Mouse (Mus musculus) forelimb bud, embryonic 11.5 days (tissue): ENCODE data around the gene Hist2h2bb.
"Not testable (repeated sequence)": the region's sequence is repeated elsewhere in the genome, so short reads cannot be mapped to it uniquely, and the experiment has no call there.

Source experiments
- DNase-seq: peaks from one replicate; pipeline ENCODE4 v3.0.0-alpha.2; 2012; ENCODE audit warnings: low read depth, low spot score

Gene Hist2h2bb

GRCm38 (mm10) chr3:96239949-96240798 lies 29.4 kb upstream of the Hist2h2bb start, which contains the start of gene Hist2h2aa2:
Gene Hist2h2aa2, minus strand, starts transcription at chr3:96240276.
- peak; percentile 57 for DNase-seq

- no peak for DNase-seq
Measured at GRCm38 (mm10) chr3:96240799-96241197, 28.8 kb upstream of the Hist2h2bb start.

GRCm38 (mm10) chr3:96243921-96244572 lies 25.5 kb upstream of the Hist2h2bb start:
- no peak for DNase-seq

GRCm38 (mm10) chr3:96245003-96245886 lies 24.3 kb upstream of the Hist2h2bb start, which contains the start of gene Hist2h2aa1:
Gene Hist2h2aa1, plus strand, starts transcription at chr3:96245497.
- DNase-seq = peak; percentile 76

- not testable (repeated sequence) for DNase-seq
Measured at GRCm38 (mm10) chr3:96246018-96246417, 23.5 kb upstream of the Hist2h2bb start.

GRCm38 (mm10) chr3:96246427-96246856 lies 23.1 kb upstream of the Hist2h2bb start, which contains the start of gene Hist2h3c1:
Gene Hist2h3c1, plus strand, starts transcription at chr3:96246685.
- DNase-seq = not testable (repeated sequence)

- DNase-seq = no peak
Measured at GRCm38 (mm10) chr3:96247356-96248140, 22.0 kb upstream of the Hist2h2bb start.

GRCm38 (mm10) chr3:96248141-96249033 lies 21.2 kb upstream of the Hist2h2bb start:
- no peak for DNase-seq

GRCm38 (mm10) chr3:96249034-96249345 lies 20.6 kb upstream of the Hist2h2bb start:
- no peak for DNase-seq

- DNase-seq = peak; percentile 64
Measured at GRCm38 (mm10) chr3:96250890-96251289, 18.7 kb upstream of the Hist2h2bb start.

- no peak for DNase-seq
Measured at GRCm38 (mm10) chr3:96251787-96252186, 17.8 kb upstream of the Hist2h2bb start.

- peak; percentile 52 for DNase-seq
Measured at GRCm38 (mm10) chr3:96254683-96255355, 14.7 kb upstream of the Hist2h2bb start.

- DNase-seq = no peak
Measured at GRCm38 (mm10) chr3:96255926-96256593, 13.5 kb upstream of the Hist2h2bb start.

- DNase-seq = no peak
Measured at GRCm38 (mm10) chr3:96257190-96257589, 12.4 kb upstream of the Hist2h2bb start.

- no peak for DNase-seq
Measured at GRCm38 (mm10) chr3:96260220-96260619, 9.3 kb upstream of the Hist2h2bb start.

- DNase-seq = no peak
Measured at GRCm38 (mm10) chr3:96261623-96262022, 7.9 kb upstream of the Hist2h2bb start.

- DNase-seq = peak; percentile 83
Measured at GRCm38 (mm10) chr3:96262216-96262875, 7.2 kb upstream of the Hist2h2bb start.

GRCm38 (mm10) chr3:96262979-96263550 lies 6.5 kb upstream of the Hist2h2bb start, which contains the start of gene Hist2h4:
Gene Hist2h4, minus strand, starts transcription at chr3:96263311.
- peak; percentile 96 for DNase-seq
